Mouse (Mus musculus) spleen, adult 2 months (tissue): Measurements from ENCODE around the gene Zmiz1.

Experiments used
- CTCF ChIP-seq: fragments of 200-500 bp; IDR thresholded peaks from 2 replicates; pipeline ENCODE4 v1.5.1; 2011; ENCODE audit warnings: mild to moderate bottlenecking, inconsistent platforms; ENCODE audit not compliant: insufficient read depth, insufficient read length, insufficient replicate concordance; ENCODE audit errors: extremely low read depth
- POLR2A ChIP-seq: fragments of 200-500 bp; IDR thresholded peaks from 2 replicates; pipeline ENCODE4 v1.6.1; 2011; ENCODE audit warnings: low read depth, low read length, inconsistent platforms

DNA sequence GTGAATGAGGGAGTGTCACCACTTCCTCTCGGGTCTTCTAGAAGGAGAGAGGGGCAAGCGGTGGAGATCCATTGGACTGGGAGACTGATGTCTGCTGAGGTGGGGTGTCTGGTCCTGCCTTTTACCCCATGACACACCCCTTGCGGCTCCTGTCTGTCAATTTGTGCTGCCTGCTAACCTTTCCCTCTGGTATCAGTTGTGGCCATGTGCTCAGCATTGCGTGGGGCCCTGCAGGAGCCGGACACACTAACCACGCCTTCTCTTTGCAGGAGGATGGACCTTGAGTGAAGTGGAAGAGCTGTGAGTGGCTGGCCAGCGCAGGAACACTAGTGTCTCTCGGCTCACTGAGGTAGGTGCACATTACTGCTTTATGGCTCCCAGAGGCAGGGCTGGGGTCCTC lies 77.5 kb downstream of the Zmiz1 start:
- TF ChIP-seq CTCF (no peak), POLR2A (no peak)
